Comparison of ENCODE assay signal across 17 mouse cellular contexts in the genomic region with DNA sequence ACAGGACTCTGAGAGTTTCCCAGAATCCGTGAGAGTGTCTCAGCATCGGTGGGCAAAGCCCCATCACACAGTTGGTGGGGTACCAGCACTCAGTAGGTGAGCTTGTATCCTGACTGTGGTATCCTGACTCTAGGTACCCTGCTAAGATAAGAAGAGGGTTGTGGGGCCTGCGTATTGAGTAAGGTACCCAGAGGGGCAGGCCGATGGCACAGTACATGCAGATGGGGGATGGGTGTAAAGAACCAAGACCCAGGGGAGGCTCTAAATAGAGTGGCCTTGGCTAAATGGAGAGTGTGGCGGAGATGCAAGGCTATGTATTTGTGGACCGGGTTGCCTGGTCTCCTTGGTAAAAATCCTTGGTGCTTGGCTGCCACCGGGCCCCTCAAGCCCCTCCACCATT.
A peak's percentile ranks its signal among the peaks of the same experiment; 100 is the strongest.
DNase-seq lines count a peak whose midpoint lies in the region; ATAC-seq and TF ChIP-seq lines count a peak whose summit lies in the region.
"Had no signal": no experiment of that assay in that cellular context is flagged by ENCODE, and none has a peak within 500 bp of the region (broad histone marks: within the 10 kb centered on the region; RNA-seq: fewer than 3 reads in every experiment).

No protein-coding gene starts in this region.

- no peak overlapping the region for H3K4me2 ChIP-seq in hindbrain, embryonic 11.5 days (replicated peaks; ENCODE audit: low read depth, low read length)
- H3K4me2 ChIP-seq in hindbrain, embryonic 16.5 days (ENCODE audit: low read length): no peak overlapping the region
- H3K4me2 ChIP-seq in midbrain, embryonic 12.5 days (replicated peaks): peak overlapping the region; percentile 40
- no peak overlapping the region for H3K4me2 ChIP-seq in midbrain, postnatal 0 days (ENCODE audit: low read depth, low read length, poor library complexity, severe bottlenecking)
- peak overlapping the region; percentile 34; the same call in 1 of the 2 replicates for H3K4me2 ChIP-seq in hindbrain, embryonic 13.5 days
- H3K4me2 ChIP-seq in neural tube, embryonic 14.5 days (ENCODE audit: low read depth, low read length): no peak overlapping the region; the same call in 1 of the 2 replicates
- H3K4me2 ChIP-seq: heart, embryonic 13.5 days; liver, embryonic 15.5 days had no signal

- H3K4me1 ChIP-seq in hindbrain, embryonic 11.5 days (replicated peaks; ENCODE audit: control insufficient read depth, insufficient read depth, low read length): peaks cover 2% of the 10 kb centered on the region; the same call in 1 of the 2 replicates
- H3K4me1 ChIP-seq in hindbrain, embryonic 16.5 days (ENCODE audit: control insufficient read depth, insufficient read depth, low read depth, low read length): peaks cover 4% of the 10 kb centered on the region; the same call in 1 of the 2 replicates
- peaks cover 14% of the 10 kb centered on the region for H3K4me1 ChIP-seq in midbrain, embryonic 12.5 days
- H3K4me1 ChIP-seq in midbrain, postnatal 0 days (ENCODE audit: insufficient read depth, low read length): no peaks in the 10 kb centered on the region; the same call in 1 of the 2 replicates
- peaks cover 21% of the 10 kb centered on the region for H3K4me1 ChIP-seq in hindbrain, embryonic 13.5 days (replicated peaks)
- H3K4me1 ChIP-seq in neural tube, embryonic 14.5 days (ENCODE audit: control insufficient read depth, insufficient read depth, low read length): peaks cover 6% of the 10 kb centered on the region
- H3K4me1 ChIP-seq: heart, embryonic 13.5 days; liver, embryonic 15.5 days had no signal

- H3K9ac ChIP-seq in hindbrain, embryonic 11.5 days (ENCODE audit: low read depth, low read length): no peak overlapping the region
- no peak overlapping the region for H3K9ac ChIP-seq in hindbrain, embryonic 16.5 days (ENCODE audit: low read depth, low read length)
- no peak overlapping the region for H3K9ac ChIP-seq in midbrain, embryonic 12.5 days (replicated peaks)
- H3K9ac ChIP-seq in midbrain, postnatal 0 days (replicated peaks; ENCODE audit: low read length, poor library complexity, severe bottlenecking): no peak overlapping the region
- 0 out of 2 replicates have a peak overlapping the region, but pooled peaks have one; percentile 36 for H3K9ac ChIP-seq in hindbrain, embryonic 13.5 days
- H3K9ac ChIP-seq in neural tube, embryonic 14.5 days (replicated peaks; ENCODE audit: low read depth, low read length): no peak overlapping the region
- H3K9ac ChIP-seq: heart, embryonic 13.5 days; liver, embryonic 15.5 days had no signal

- TF ChIP-seq CTCF in midbrain, postnatal 0 days (IDR thresholded peaks at IDR 0.05): no peak

- ATAC-seq in hindbrain, embryonic 11.5 days (ENCODE audit: low FRiP score): peak; percentile 17; the same call in 1 of the 2 replicates
- no peak for ATAC-seq in hindbrain, embryonic 16.5 days
- 0 out of 2 replicates have a peak, but pooled peaks have one; percentile 44 for ATAC-seq in midbrain, embryonic 12.5 days (ENCODE audit: low FRiP score, low read depth)
- no peak for ATAC-seq in midbrain, postnatal 0 days (ENCODE audit: low FRiP score)
- ATAC-seq in hindbrain, embryonic 13.5 days (ENCODE audit: low FRiP score): 0 out of 2 replicates have a peak, but pooled peaks have one; percentile 32
- ATAC-seq in neural tube, embryonic 14.5 days (ENCODE audit: low read depth): no peak

- peaks cover 39% of the 10 kb centered on the region for H3K27me3 ChIP-seq in hindbrain, embryonic 11.5 days (ENCODE audit: control insufficient read depth, insufficient read depth, low read length)
- H3K27me3 ChIP-seq in hindbrain, embryonic 16.5 days (replicated peaks; ENCODE audit: control insufficient read depth, insufficient read depth, low read length): peaks cover 14% of the 10 kb centered on the region
- peaks cover 61% of the 10 kb centered on the region for H3K27me3 ChIP-seq in midbrain, embryonic 12.5 days
- H3K27me3 ChIP-seq in midbrain, postnatal 0 days (ENCODE audit: insufficient read depth, low read length): no peaks in the 10 kb centered on the region; the same call in 1 of the 2 replicates
- peaks cover 66% of the 10 kb centered on the region for H3K27me3 ChIP-seq in hindbrain, embryonic 13.5 days
- peaks cover 5% of the 10 kb centered on the region; the same call in 1 of the 2 replicates for H3K27me3 ChIP-seq in neural tube, embryonic 14.5 days (ENCODE audit: control insufficient read depth, insufficient read depth, low read length)

- H3K9me3 ChIP-seq in hindbrain, embryonic 11.5 days (ENCODE audit: control insufficient read depth, low read length): no peaks in the 10 kb centered on the region
- H3K9me3 ChIP-seq in hindbrain, embryonic 16.5 days (ENCODE audit: control insufficient read depth, low read length): no peaks in the 10 kb centered on the region
- H3K9me3 ChIP-seq in midbrain, embryonic 12.5 days: no peaks in the 10 kb centered on the region
- no peaks in the 10 kb centered on the region for H3K9me3 ChIP-seq in midbrain, postnatal 0 days (ENCODE audit: low read length)
- H3K9me3 ChIP-seq in hindbrain, embryonic 13.5 days: no peaks in the 10 kb centered on the region
- no peaks in the 10 kb centered on the region for H3K9me3 ChIP-seq in neural tube, embryonic 14.5 days (ENCODE audit: control insufficient read depth, low read length)
- H3K9me3 ChIP-seq: heart, embryonic 13.5 days; liver, embryonic 15.5 days had no signal

- H3K36me3 ChIP-seq in hindbrain, embryonic 11.5 days (ENCODE audit: control insufficient read depth, insufficient read depth, low read length): no peaks in the 10 kb centered on the region
- H3K36me3 ChIP-seq in hindbrain, embryonic 16.5 days (ENCODE audit: control insufficient read depth, insufficient read depth, low read length): no peaks in the 10 kb centered on the region
- H3K36me3 ChIP-seq in midbrain, embryonic 12.5 days: no peaks in the 10 kb centered on the region
- H3K36me3 ChIP-seq in midbrain, postnatal 0 days (ENCODE audit: insufficient read depth, low read length): no peaks in the 10 kb centered on the region
- no peaks in the 10 kb centered on the region for H3K36me3 ChIP-seq in hindbrain, embryonic 13.5 days
- H3K36me3 ChIP-seq in neural tube, embryonic 14.5 days (ENCODE audit: control insufficient read depth, insufficient read depth, low read length): no peaks in the 10 kb centered on the region
- H3K36me3 ChIP-seq: heart, embryonic 13.5 days; liver, embryonic 15.5 days had no signal

- DNase-seq in hindbrain, embryonic 11.5 days (ENCODE audit: low spot score): peak; percentile 29
- DNase-seq in midbrain, postnatal 0 days (ENCODE audit: low spot score): no peak
- no peak for DNase-seq in gastrocnemius, postnatal 4 days (ENCODE audit: low spot score in 2 of 2)
- no peak for DNase-seq in left cerebral cortex, adult 11 months (ENCODE audit: low spot score)
- DNase-seq: B cell, adult 2 months; gastrocnemius, postnatal 14 days; heart, postnatal 4 days; kidney, postnatal 10 days; lung, postnatal 14 days; right cerebral cortex, postnatal 4 days; thymus, adult 18-20 months had no signal

- H3K4me3 ChIP-seq in hindbrain, embryonic 11.5 days (ENCODE audit: low read depth, low read length): no peak overlapping the region
- H3K4me3 ChIP-seq in hindbrain, embryonic 16.5 days (ENCODE audit: low read length): no peak overlapping the region
- H3K4me3 ChIP-seq in midbrain, embryonic 12.5 days: no peak overlapping the region
- no peak overlapping the region for H3K4me3 ChIP-seq in midbrain, postnatal 0 days (ENCODE audit: low read depth, low read length)
- H3K4me3 ChIP-seq in hindbrain, embryonic 13.5 days: no peak overlapping the region
- H3K4me3 ChIP-seq in neural tube, embryonic 14.5 days (ENCODE audit: low read depth, low read length): no peak overlapping the region
- H3K4me3 ChIP-seq: heart, embryonic 13.5 days; liver, embryonic 15.5 days had no signal

- 26% methylated on average over 7 of the region's 7 CpGs for WGBS in hindbrain, embryonic 11.5 days
- 27% methylated on average over 5 of the region's 7 CpGs for WGBS in hindbrain, embryonic 16.5 days
- WGBS in midbrain, embryonic 12.5 days: 27% methylated on average over 7 of the region's 7 CpGs
- WGBS in midbrain, postnatal 0 days: 24% methylated on average over 7 of the region's 7 CpGs
- WGBS in hindbrain, embryonic 13.5 days: 23% methylated on average over 7 of the region's 7 CpGs
- WGBS in neural tube, embryonic 14.5 days: 19% methylated on average over 7 of the region's 7 CpGs

- H3K27ac ChIP-seq in hindbrain, embryonic 11.5 days (ENCODE audit: low read depth, low read length): peak overlapping the region; percentile 24; the same call in 1 of the 2 replicates
- H3K27ac ChIP-seq in hindbrain, embryonic 16.5 days (ENCODE audit: low read depth, low read length): no peak overlapping the region
- H3K27ac ChIP-seq in midbrain, embryonic 12.5 days (replicated peaks): peak overlapping the region; percentile 40
- H3K27ac ChIP-seq in midbrain, postnatal 0 days (ENCODE audit: low read depth, low read length): no peak overlapping the region
- H3K27ac ChIP-seq in hindbrain, embryonic 13.5 days: peak overlapping the region; percentile 4; the same call in 1 of the 2 replicates
- 0 out of 2 replicates have a peak overlapping the region, but pooled peaks have one; percentile 22 for H3K27ac ChIP-seq in neural tube, embryonic 14.5 days (ENCODE audit: low read depth, low read length)
- H3K27ac ChIP-seq: heart, embryonic 13.5 days; liver, embryonic 15.5 days had no signal

Comparison
In these comparisons a context has a peak if more than half of its experiments do, and no peak if none do; other contexts are left out.
1. ATAC-seq: peak in hindbrain, embryonic 11.5 days (single experiment), midbrain, embryonic 12.5 days (single experiment) and hindbrain, embryonic 13.5 days (single experiment); none in hindbrain, embryonic 16.5 days (single experiment), midbrain, postnatal 0 days (single experiment) and neural tube, embryonic 14.5 days (single experiment).
2. H3K27ac ChIP-seq: peak in hindbrain, embryonic 11.5 days (single experiment), midbrain, embryonic 12.5 days (single experiment), hindbrain, embryonic 13.5 days (single experiment) and neural tube, embryonic 14.5 days (single experiment); none in hindbrain, embryonic 16.5 days (single experiment) and midbrain, postnatal 0 days (single experiment).
3. H3K4me2 ChIP-seq: peak in midbrain, embryonic 12.5 days (single experiment) and hindbrain, embryonic 13.5 days (single experiment); none in hindbrain, embryonic 11.5 days (single experiment), hindbrain, embryonic 16.5 days (single experiment), midbrain, postnatal 0 days (single experiment) and neural tube, embryonic 14.5 days (single experiment).